8 mouse cellular contexts compared by ENCODE assay signal in the genomic region with DNA sequence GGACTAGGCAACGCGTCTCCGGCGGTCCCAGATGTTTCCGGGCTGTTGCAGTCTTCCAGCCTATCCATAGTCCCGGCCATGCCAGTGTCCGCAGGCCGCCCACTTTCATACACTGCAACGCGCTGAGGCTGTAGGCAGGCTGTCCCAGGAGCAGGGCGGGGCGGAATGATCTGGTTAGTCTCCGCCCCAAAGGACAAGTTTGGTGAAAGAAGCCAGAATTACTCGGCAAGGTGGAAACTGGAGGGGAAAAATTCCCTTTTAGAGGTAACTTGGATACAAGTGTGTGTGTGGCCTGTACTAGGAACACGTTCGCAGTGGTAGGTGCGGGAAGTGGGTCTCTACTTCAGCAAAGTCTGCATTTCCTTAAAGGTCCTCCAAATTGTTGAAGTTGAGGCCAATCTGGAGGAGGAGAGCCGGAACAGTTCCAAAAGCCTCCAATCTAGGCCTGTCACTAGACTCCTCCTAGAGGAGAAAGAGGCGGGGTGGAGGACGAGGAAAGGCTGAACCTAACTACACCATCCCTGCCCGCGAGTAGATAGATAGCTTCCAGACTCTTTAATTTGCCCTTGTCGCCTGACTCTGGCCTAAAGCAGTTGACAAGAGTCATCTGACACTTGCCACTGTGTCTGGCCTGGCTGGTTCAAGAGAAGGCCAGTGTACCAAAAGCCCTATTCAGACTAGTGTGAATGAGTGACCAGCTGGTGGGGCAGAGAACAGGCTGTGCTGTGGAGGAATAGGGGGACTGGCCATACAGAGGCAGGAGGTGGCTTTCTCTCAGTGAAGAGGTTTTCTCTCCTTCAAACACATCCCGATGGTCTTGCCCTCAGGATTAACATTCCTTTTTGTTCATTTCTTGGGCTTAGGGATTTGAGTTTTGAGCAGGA. TPM values are rescaled to one million over a fixed set of nuclear protein-coding genes. Genes with fewer than 3 reads are reported as not detected.
A peak's percentile ranks its signal among the peaks of the same experiment; 100 is the strongest.
DNase-seq lines count a peak whose midpoint lies in the region; ATAC-seq lines count a peak whose summit lies in the region.

Gene Mfsd7a (minus strand): TSS at position 107 of the 884 bp plus-strand sequence.

- H3K4me1 ChIP-seq in hindbrain, embryonic 15.5 days (replicated peaks), result no peaks in the 10 kb centered on the region; the same call in 1 of the 2 replicates
- H3K4me1 ChIP-seq in liver, embryonic 12.5 days, result peaks cover 40% of the 10 kb centered on the region

- peak within 1 kb of the TSS; percentile 52 for H3K4me2 ChIP-seq in hindbrain, embryonic 15.5 days
- peak within 1 kb of the TSS; percentile 77 for H3K4me2 ChIP-seq in liver, embryonic 12.5 days

- H3K9me3 ChIP-seq in hindbrain, embryonic 15.5 days, result no peaks in the 10 kb centered on the region
- H3K9me3 ChIP-seq in liver, embryonic 12.5 days (replicated peaks), result no peaks in the 10 kb centered on the region

- WGBS in hindbrain, embryonic 15.5 days, result 17% methylated on average over 24 of the region's 24 CpGs
- 15% methylated on average over 24 of the region's 24 CpGs for WGBS in liver, embryonic 12.5 days (ENCODE audit: insufficient replicate concordance)

- ATAC-seq in hindbrain, embryonic 15.5 days (ENCODE audit: low FRiP score, low read depth), result no peak
- peak; percentile 82 for ATAC-seq in liver, embryonic 12.5 days
- peak; percentile 34; the same call in 1 of the 2 replicates for ATAC-seq in monocyte, adult 5-6 weeks (replicated peaks; ENCODE audit: insufficient number of reproducible peaks, low FRiP score, low TSS enrichment, poor library complexity, severe bottlenecking)

- H3K9ac ChIP-seq in hindbrain, embryonic 15.5 days, result no peak within 1 kb of the TSS
- H3K9ac ChIP-seq in liver, embryonic 12.5 days, result peak within 1 kb of the TSS; percentile 53

- peak within 1 kb of the TSS; percentile 26 for H3K4me3 ChIP-seq in hindbrain, embryonic 15.5 days
- H3K4me3 ChIP-seq in liver, embryonic 12.5 days, result peak within 1 kb of the TSS; percentile 49

- no peak within 1 kb of the TSS for H3K27ac ChIP-seq in hindbrain, embryonic 15.5 days (replicated peaks)
- peak within 1 kb of the TSS; percentile 41; the same call in 1 of the 2 replicates for H3K27ac ChIP-seq in liver, embryonic 12.5 days

- H3K36me3 ChIP-seq in hindbrain, embryonic 15.5 days, result no peaks in the 10 kb centered on the region
- no peaks in the 10 kb centered on the region for H3K36me3 ChIP-seq in liver, embryonic 12.5 days

- peak; percentile 85 for DNase-seq in R1 (ENCODE audit: low read depth, low spot score)
- DNase-seq in c-Kit-positive CD71-positive TER-119-negative erythroid progenitor cells, embryonic 14.5 days (ENCODE audit: low read depth), result peak; percentile 63
- DNase-seq in gastrocnemius, postnatal 10 days, result peak; percentile 62
- DNase-seq in urinary bladder, postnatal 4 days (ENCODE audit: low spot score in 2 of 2), result peak; percentile 68 to 76
- no peak for DNase-seq in layer of hippocampus, postnatal 25 days (ENCODE audit: extremely low spot score in 1 of 2, low spot score in 1 of 2)

- H3K27me3 ChIP-seq in hindbrain, embryonic 15.5 days, result peaks cover 6% of the 10 kb centered on the region; the same call in 1 of the 2 replicates
- peaks cover 21% of the 10 kb centered on the region for H3K27me3 ChIP-seq in liver, embryonic 12.5 days (replicated peaks)

RNA-seq across cellular contexts. Expression of gene Mfsd7a, which starts in this region (rescaled TPM):
- total RNA-seq in gastrocnemius, postnatal 10 days (2021), result 1 to 10 TPM; 1.9 to 2.6 TPM
- polyA plus RNA-seq in hindbrain, embryonic 15.5 days (2015; fragmentation: Nextera tagmentation; extraction: Ambion mirVana), result 0.09 and 0.22 TPM in 2 replicates
- 0.15 TPM in 1 of 2 replicates, not detected in the other for polyA plus RNA-seq in liver, embryonic 12.5 days (2016; fragmentation: Nextera tagmentation; extraction: Ambion mirVana)
- total RNA-seq in monocyte, adult 5-6 weeks (2017), result 0.29 to 0.64 TPM (median 0.49 TPM) in 3 replicates
- total RNA-seq in layer of hippocampus, postnatal 25 days (2021), result 1 to 10 TPM in 1 of 2 experiments, under 1 TPM in 1; 0.56 to 1.0 TPM

Comparison
In these comparisons a context has a peak if more than half of its experiments do, and no peak if none do; other contexts are left out.
1. Peak in ATAC-seq, H3K4me3 ChIP-seq, H3K27ac ChIP-seq, H3K9ac ChIP-seq and H3K4me2 ChIP-seq in liver, embryonic 12.5 days; RNA of the gene not detected or under 1 TPM.
2. Peak in ATAC-seq in monocyte, adult 5-6 weeks; RNA of the gene not detected or under 1 TPM.
3. DNase-seq: peak in R1 (single experiment), c-Kit-positive CD71-positive TER-119-negative erythroid progenitor cells, embryonic 14.5 days (single experiment), gastrocnemius, postnatal 10 days (single experiment) and urinary bladder, postnatal 4 days (2 of 2); none in layer of hippocampus, postnatal 25 days (0 of 2).